Mouse (Mus musculus) layer of hippocampus, adult 18-20 months (tissue): ENCODE measurements around the gene Ehf. TPM values are rescaled to one million over a fixed set of nuclear protein-coding genes. Genes with fewer than 3 reads are reported as not detected.

Source experiments
- DNase-seq, 2 experiments: peaks; one replicate each; pipeline ENCODE4 v3.0.0; 2022; ENCODE audit warnings: low spot score in 2 of 2
- total RNA-seq, 2 experiments: library from RNA; stranded (reverse); gene quantifications; 2 replicates each; pipeline ENCODE4 v1.2.3; 2021

The Ehf gene
- total RNA-seq, 2 experiments from 2014 or later, result not detected

DNA sequence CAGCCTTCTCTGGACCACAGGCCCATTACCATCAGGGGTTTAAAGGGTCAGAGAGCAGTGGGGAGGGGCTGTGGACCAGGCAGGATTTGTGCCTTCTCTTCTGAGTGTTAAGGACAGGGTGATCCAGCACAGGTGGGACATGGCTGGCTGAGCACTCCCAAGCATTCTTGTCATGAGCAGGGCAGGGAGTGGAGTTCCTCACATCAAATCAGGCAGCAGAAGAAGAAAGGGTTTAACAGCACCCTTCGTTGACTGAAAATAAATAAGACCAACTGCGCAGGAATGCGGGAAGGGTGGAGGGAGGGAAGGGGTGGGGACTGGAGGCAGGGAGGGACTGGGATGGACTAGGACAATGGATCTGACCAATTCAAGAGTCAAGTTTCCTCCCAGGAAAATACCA, 8.6 kb downstream of the Ehf start:
- no peak for DNase-seq

DNA sequence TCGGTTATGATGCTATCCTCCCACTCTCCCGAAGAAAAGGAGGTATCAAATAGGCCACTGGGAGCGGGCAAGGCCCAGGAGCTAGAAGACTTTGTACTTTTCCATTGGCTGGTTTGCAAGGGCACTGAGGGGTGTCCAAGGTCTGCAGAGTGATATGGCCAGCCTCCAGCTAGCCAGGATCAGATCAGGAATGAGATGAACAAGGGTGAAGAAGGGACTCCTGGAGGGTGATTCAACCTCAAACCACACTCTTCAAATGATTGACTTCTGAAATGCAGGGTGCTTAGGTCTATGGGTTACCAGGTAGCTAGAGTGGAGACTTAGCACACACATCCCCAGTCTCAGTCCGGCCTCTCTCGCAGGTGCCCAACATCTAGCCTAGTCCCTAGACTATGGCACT, 9.3 kb downstream of the Ehf start:
- DNase-seq, result no peak

DNA sequence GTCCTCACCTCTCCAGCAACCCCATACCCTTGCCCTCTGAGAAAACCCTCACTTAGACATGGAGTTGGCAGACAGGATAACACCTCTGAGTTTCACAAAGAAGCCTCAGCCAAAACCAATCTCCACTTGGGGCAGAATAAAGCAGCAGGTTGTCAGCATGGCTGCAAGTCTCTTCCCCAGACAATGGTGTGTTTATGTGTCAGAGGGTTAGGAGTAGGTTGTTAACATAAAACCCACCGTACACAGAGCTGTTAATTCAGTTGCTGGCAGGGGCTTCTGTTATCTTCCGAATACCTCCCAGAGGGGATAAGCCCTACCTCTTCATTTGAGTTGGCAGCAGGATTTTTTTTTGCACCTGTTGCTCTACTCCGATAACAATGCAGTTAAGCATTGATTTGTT, 9.9 kb downstream of the Ehf start:
- DNase-seq, result no peak

DNA sequence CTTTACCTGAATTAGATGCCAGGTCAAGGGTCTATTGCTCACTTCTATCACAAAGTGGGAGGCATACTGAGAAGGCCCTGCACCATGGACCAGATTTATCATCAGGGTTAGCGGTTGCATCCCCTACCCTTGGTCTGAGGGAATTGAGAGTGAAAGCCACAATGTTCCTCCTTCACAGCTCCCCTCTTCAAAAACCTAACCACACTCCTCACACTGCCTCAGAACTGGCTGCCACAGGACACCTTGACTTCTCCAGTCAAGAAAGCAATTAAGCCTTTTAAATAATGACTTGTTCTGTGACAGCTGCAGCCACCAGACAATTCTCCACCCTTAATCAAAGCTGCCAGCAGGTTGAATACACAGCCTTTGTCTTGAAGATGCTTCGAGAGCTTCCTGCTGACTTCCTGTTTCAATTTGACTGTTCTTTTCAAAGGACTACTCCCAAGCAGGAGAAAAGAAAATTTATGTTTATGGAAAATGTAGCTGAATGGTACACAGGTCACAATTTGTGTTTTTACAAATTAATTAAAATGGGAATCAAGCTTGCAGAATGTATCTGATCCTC, 12.3 kb downstream of the Ehf start:
- no peak for DNase-seq

DNA sequence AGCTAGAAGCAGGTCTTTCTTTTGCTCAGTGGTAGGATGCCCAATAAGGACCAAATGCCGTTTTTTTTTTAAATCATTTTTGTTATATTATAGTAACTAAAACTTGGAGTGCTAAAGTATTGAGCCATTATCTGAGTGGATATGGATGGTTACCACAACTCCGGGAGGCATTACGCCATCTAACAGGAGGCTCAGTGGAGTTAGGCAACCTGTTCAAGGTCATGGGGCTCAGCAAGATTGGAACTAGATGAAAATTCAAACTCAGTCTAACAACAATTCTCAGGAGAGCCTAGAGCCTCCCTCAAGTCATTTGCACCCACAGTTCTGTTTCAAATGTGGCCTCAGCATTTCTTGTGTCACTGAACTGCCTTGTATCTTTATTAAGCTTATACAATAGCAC, 12.9 kb downstream of the Ehf start:
- no peak for DNase-seq

DNA sequence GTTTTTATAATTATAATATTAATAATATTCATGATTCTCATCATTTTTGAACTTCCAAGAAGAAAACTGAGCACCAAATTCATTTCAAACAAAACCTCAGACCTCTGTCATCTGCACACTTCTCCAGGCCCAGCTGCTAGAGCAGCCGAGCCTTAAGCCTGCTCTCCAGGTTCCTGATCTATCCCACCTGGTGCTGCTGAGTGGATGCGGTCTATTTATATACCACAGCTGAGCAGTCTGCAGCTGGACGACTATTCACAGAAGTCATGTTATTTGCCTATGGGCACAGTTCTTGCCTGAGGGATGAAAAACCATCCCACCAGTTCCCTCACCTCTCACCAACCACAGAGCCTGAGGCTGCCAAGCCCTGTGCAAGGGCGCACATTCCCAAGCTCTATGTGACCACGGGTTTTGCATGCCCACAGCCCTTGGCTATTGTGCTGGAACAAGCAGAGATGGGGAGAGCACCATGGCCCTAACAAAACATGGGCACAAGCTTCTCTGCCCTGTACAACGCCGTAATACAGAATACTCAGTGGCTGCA, 13.6 kb downstream of the Ehf start:
- DNase-seq, result no peak

DNA sequence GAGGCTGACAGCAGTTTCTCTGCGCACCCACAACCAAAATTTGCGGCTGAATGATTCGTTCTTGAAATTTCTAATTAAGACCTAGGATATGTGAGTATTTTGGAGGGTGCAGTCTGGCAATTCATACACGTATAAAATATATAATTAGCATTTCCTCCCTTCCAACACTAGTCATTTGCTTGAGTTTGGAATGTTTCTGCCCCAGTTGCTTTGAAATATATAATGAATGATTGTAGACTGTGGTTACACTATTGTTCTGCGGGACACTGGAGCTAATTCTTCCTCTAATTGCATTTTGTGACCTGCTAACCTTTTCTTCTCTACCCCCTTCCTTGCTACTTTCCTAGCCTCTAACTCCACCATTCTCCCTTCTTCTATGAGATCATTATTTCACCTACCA, 15.4 kb downstream of the Ehf start:
- DNase-seq, result no peak

DNA sequence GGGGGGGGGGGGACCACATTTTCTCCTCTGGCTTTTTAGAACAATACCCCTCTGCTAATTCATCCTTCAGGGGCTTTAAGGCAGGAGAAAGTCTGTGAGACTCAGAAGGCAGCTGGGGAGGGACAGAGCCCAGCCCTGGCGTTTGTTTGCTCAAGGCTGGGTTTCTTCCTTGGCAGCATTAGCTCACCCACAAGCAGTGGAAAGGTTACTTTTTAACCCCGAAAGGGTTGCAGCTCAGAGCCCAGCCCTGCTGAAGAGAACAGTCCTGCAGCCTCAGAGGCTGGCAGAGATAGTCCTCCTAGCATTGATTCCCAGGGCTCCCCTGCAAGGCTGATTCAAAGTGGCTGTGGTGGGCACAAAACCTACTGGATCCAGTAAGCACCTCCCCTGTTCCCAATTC, 17.5 kb downstream of the Ehf start:
- no peak for DNase-seq

DNA sequence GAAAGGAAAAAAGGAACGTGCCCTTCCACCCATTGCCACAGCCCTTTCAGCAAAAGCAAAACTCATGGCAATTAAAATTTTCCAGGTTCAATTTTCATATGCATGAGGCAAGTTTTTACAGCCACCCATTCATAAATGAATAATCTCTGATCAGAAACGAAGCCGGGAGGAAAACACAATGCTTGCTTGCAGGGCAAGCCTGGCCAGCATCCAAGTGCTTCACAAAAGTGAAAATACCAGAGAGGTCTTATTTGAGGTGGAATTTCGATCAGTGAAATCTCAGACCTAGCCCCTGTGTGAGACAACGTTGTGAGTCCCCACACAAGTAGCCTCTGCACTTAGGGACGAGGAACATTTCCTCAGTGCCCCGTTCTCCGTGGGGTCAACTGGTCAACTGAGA, 19.3 kb downstream of the Ehf start:
- DNase-seq, result no peak

DNA sequence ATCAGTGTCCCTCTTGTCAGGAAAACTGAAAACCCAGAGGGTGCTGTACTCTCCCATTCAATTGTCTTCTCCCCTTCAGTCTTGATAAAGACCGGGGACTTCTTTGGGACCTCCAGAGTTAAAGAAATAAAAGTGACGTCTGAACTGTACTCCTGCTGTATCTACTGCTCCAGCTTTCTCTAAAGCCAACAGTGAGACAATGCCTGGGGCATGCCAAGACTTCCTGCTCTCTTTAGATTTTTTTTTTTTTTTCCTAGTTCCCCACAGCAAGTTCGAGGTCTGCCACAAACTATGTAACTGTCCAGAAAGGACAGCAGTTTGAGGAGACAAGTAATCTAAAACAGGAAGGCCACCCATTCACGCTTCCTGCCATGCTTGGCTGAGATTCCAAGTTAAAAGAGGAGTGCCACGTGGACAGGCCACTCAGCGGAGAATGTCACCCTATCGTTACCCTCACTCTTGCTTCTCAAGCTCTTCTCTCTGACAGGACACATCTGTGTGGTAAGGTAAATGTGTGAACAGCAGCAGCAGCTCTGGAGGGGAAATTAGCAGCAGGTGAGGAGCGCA, 20.8 kb downstream of the Ehf start:
- DNase-seq, result no peak

DNA sequence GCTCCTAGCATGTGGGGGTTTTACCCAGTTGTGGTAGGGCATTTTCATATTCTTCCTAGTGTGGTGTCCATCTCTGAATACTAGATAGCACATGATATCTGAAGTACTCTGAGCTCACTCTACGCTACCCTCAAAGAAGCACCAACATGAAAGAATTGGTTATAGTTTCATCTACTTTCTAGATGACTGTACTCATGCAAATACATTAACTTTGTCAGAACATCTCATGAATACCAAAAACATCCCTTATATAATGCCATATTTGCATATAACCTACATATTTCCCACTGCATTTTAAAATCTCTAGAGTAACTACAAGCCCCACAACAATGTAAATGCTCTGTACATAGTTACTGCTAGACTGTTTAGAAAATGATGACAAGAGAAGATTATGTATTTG, 23.2 kb downstream of the Ehf start:
- no peak for DNase-seq

DNA sequence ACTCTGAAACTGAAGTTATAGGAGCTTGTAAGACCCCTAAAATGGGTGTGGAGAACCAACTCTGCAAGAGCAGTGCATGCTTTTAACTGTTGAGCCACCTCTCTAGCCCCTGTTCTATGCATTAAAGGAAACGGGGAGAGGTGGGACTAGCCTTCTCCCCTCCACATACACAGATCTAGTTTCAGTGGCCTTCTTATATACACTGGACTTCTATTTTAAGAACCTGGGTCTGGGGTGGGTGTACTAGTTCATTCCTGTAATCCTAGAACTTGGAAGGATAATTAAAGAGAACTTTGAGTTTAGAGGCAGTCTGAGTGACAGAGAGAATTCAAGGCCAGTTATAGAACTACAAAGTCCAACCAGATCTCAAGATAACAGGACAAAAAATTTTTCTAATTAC, 24.6 kb downstream of the Ehf start:
- no peak for DNase-seq

DNA sequence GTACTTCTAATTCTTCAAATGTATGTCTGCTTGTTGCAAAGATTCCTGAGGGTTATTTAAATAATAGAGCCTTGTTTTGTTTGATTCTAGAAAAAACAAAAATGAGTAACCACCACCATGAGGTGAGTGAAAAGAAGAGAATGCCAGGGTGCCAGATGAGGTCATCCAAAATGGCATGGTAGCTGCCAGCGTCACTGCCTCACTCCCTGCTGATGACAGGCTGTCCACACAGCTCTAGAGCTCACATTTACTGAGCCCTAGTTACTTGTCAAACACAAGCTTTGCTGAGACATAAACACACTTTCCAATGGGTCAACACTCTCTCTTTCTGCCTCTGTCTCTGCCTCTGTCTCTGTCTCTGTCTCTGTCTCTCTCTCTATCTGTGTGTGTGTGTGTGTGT, 25.3 kb downstream of the Ehf start:
- no peak for DNase-seq

DNA sequence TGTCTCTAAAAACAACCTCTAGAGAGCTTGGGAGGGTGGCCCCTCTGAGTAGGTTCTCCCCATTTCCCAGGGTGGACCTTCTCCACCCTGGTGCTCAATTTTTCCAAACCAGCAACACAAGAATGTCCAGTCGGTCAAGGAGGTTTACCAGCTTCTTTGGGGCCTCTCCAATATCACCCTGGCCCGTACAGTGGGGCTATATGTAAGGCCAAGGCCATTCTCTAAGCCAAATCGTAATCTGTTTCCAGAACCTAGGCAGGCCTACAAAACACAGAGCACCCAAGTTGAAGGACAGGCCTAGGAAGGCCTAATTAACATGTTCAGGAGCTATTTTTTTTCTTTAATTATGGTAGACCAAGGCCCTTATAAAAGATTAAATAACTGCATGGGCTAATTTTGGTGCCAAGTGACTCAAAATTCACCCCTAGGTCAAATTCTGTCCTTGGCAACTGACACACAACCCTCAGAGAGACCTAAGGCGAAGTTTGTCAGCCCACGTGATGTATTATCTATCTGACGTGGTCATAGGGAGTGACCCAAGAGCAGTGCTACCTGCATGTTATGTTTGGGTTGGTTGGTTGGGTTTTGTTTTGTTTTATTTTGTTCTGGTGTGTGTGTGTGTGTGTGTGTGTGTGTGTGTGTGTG, 27.6 kb downstream of the Ehf start:
- no peak for DNase-seq

DNA sequence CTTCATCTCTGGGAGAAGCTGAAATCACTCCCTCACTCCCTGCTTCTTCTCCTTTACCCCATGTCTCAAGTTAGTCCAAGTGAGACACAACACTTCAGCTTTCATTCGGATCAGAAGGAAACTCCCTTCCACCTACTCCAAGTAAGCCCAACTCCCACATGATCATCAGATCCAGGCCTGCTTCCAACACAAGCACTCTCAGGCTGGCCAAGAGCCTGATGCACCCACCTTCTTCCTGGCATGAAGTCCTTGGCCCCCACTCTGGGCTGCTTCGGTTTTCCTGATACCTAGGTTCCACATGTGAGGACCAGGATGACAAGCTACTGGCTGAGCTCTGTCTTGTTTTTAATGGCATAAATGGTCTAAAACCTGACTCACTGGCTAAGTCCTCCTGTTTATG, 28.3 kb downstream of the Ehf start:
- DNase-seq, result no peak

DNA sequence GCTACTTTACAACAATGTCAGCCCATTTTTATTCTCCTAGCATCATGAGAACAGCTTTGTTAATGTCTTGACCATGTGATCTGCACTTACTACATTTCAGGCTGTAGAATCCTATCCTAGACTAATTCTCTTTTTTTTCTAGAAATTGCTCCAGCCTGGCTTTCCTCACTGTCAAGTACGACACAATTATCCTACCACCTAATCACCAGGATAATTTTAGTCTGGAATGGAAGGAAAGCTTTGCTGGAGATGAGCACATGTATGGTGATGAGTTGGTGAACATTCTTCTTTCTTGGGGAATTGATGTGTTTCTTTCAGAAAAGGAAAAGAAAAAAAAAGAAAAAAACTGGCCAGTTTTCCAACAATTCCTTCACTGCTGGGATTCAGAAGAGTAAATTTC, 28.8 kb downstream of the Ehf start:
- no peak for DNase-seq

DNA sequence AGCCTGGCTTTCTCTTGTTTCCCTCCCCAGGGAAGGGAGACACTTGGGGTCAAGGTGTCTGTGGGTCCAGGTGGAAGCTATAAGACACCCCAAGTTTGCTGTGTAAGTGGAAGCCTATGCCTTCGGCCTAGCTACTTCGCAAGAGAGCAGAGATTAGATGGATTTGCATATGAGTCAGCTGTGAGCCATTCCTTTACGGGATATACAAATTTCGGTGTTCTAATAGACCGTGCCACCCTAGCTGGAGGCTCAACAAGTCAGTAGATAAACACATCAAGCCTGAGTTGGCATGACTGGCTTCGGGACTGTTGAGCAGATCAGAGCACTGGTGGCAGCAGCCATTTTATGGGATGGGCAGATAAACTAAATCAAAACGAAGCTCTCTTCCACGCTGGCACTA, 31.6 kb downstream of the Ehf start:
- no peak for DNase-seq

DNA sequence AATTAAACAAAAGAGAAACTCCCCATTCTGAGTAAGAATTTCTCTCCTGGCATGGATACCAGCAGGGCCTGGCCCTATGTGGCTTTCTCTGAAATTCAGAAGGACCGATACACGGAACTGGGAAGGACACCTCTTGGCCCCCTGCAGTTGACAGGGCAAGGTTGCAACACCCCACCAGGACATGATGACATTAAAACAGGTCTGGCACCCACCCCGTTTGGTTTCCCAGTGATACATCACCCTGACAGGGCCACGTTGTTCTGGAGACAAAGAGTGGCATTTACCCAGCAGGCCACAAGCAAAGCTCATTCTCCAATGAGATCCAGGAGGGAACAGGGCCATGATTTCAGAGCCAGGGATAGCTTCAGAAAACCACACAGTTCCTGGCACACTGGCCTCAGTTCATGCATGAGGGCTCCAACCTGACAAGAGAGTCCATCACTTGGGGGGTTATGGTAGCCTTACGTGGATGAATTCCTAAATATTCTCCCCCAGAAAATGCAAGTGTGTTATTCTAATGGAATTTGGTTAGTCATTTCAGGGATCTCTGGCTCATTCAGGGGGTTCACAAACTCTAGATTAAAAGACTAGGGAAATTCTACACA, 32.4 kb downstream of the Ehf start:
- no peak for DNase-seq

DNA sequence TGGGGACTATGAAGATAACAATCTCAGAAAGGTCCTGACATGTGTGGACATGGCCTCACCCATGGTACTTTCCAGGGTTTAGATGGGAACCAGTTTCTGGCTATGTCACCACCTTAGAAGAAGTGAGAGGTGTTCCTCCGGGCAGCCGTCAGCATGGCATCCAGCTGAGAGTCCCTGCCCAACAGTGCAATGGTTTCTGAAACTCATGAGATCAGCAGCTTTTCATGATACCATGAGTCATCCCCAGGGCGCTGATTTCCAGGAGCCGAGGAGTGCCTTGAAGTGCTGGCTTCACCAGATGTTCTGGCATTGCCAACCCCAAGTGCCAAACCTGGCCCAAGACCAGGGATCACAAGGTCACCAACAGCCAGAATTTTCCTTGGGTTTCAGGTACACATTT, 64.0 kb downstream of the Ehf start:
- no peak for DNase-seq

DNA sequence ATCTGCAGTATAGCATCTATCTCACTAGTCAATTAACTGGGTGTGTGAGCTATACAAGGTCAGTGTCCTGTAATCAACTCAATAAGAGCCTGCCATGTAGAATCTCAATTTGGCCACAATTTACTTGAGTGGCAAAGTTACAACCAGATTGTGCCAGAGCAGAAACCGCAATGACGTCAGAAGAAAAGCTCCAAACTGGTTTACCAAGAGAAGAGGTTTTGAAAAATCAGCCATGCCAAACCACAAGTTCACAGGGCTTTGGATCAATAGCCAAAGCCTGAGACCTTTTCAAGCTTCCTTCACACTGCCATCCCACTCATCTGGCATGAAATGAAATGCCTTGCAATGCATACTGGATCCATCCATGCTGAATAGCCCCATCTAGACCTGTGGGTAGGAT, 76.3 kb downstream of the Ehf start:
- no peak for DNase-seq

DNA sequence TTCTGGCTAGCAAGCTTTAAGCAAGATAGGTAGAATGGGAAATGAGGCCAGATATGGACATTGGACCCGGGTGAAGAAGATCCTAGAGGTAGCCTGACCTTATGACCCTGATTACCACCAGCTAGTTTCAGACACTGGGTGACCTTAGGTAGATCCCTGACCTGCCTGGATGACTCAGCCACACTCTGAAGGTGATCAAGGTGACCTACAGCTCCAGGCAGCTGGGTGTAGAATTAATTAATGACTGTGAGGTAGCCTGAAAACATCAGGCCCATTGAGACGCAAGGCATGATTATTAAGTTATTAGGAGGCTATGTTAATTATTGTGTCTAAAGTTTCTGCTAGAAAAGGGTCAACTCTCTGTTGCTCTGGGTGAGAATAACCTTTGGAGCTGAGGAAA, 82.2 kb downstream of the Ehf start:
- no peak for DNase-seq

DNA sequence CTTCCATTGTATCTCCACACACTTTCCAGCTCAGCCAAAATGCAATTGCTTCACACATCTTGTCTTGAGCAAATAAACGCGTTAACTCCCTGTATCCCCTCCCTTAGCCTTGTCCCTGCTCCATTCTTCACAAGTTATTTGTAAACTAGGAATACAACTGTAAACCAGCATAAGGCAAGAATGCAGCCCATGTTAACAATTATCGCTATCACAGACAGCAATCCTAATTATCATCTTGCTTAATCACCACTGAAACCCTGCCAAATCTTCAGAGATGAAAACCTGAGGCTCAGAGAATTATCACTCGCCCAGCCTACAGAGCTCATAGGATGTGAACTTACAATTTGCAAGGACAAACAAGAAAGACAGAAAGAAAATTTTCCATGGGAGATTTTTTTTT, 84.8 kb downstream of the Ehf start:
- DNase-seq, result no peak

DNA sequence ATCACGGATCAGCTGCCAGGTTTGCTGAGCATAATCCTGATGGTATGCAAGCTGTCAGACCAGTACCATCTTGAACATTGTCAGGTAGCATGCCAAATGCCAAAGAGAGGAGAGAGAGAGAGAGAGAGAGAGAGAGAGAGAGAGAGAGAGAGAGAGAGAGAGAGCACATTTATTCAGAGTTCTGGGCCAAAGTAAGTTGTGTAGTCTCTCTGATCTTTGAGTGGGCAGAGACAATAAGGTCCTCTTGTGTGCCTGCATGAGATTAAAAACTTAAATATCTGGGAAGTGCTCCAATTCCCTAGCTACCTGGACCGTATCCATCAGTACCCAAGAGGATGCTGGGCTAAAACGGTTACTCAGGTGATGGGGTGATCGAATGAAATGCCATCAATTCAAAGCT, 87.3 kb downstream of the Ehf start:
- no peak for DNase-seq
